Mouse (Mus musculus): ENCODE data around the gene Gja5.
"Not testable (repeated sequence)": the region's sequence is repeated elsewhere in the genome, so short reads cannot be mapped to it uniquely, and the experiment has no call there.

Gja5 gene

DNA sequence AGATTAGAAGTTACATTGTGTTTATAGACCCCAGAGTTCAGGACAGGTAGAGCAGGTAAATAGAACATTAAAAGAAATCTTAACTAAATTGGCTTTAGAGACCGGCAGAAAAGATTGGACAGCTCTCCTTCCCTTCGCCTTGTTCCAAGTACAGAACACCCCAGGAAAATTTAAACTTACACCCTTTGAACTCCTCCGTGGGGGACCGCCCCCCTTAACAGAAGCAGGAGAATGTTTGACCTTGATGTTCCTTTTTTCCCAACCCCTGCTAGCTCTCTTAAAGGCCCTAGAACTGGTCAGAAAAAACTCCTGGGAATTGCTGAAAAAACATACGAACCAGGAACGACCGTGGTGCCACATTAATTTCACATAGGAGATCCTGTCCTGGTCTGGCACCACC, 187.5 kb downstream of the Gja5 start:
- in situ Hi-C loops (cut with MseI, MboI) = loop anchor here in 1 of 2 experiments (5.0 to 25.0 kb wide), 2 partner anchors 95 to 245 kb away; no protein-coding TSS in a partner anchor

DNA sequence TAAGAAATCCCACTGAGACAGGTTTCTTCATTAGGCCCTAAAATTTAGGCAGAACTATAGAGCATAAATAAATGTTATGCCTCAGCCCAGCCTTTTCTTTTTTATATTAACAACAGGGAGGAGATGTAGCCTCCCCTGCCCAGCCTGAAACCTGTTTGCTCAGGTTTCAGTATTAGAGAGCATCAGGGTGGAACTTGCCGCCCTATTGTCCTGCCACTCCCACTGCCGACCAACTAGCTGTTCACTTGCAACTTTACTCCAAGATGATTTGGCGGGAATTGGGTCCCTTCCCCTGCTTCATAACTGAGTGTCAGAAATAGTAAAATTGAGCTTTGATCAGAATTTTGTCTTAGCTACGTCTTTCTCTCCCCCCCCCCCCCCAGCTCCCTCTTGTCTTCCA, 192.2 kb downstream of the Gja5 start:
- in situ Hi-C loops (cut with MseI, MboI) = loop anchor here in 1 of 2 experiments (25.0 kb wide), 1 partner anchor 241 kb away; no protein-coding TSS in a partner anchor

DNA sequence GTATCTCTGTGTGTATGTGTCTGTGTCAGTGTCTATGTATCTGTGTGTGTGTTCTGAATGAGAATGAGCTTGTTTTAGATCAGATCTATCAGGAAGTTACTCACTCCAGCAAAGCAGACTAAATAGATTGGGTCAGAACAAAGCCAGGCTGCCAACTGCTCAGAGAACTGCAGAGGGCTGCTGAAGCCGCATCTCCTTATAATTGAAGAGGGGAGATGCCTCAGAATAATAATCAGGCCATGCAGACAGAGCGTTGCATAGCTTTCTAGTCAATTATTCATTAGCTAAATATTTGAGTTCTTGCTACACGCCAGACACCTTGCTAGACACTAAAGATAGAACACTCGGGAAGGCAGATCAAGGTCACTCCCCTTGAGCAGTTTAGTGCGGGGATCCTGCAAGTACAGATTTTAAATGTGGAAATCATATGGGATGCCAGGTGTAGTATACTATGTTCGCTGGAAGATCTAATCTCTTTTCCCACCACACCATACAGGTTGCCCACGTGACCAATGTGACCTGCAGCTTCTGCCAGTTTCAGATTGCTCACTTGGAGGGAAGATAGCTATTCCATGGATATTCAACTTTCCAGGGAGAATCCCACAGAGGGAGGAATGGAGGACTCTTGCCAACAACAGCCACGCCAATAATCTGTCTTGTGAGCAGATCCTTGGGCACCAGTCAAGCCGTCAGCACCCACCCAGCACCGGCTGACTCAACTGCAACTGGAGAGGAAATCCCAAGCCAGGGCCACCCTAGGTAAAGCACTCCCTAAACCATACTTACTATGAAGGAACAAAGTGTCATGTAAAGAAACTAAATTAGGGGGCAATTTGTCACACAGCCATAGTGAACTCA, 196.5 kb downstream of the Gja5 start:
- in situ Hi-C loops (cut with MseI, MboI) = no loop called here

DNA sequence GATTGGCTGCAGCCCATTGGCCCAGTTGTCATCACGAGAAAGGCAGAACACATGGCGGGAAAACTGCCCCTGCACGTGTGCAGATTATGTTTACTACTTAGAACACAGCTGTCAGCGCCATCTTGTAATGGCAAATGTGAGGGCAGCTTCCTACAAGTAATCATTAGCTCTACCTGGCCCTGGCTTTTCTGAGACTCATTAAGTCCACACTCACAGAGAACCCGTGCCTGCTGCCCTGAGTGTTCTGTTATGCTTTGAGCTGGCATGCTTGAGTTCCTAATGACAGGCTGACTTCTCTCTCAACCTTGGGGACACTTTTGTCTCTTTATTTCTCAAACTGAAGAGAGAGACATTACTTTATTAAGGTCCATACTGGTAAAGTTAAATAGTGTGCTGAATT, 199.5 kb downstream of the Gja5 start:
- in situ Hi-C loops (cut with MseI, MboI) = not testable (repeated sequence)

DNA sequence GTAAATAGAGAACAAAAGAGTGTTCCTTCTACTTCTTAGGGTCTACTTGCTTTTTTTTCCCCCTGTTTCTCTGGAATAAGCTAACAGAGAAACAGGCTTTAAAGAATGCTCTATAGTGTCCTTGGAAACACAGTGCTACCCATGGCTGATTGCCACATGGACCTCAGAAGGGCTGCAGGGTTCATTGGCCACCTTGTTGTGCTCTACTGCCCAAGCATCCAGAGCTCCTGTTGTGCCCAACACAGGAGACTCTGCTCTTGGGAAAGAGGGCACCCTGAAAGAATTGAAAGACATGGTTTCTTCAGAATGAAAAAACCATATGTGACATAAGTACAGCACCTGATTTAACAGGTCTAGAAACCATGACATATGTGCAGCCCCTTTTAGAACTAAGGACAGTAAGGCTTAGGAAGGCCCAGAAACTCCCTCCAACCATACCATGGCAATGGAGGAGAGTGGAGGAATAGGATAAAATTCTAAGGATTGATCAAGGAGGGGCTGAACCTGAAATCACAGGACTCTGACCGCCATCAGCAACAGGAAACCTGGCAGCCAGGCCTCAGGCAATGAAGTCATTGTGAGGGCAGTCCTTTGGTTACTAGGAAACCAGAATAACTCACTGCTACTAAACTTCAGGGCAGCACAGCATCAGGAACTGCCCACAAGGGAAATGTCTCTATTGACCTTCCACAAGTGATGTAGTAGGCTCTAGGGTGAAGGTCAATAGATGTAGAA, 200.4 kb downstream of the Gja5 start:
- in situ Hi-C loops (cut with MseI, MboI) = no loop called here

DNA sequence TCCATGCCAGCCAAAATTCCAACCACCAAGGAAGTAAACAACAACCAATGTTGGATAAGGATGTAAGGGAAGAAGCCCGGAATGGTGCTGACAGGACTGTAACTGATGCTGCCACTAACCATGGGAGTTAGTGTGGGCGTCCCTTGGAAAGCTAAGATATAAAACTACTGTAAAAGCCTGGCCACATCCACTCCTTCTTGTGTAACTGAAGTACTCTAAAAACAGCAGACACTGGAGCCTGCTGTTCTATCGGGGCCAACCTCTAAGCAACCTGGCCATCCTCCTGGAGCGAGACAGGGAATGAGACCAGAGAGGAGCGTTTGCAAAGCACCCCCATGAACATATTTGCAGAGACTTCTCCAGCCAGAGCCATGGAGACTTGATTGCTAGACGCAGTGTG, 213.0 kb downstream of the Gja5 start:
- in situ Hi-C loops (cut with MseI, MboI) = no loop called here

DNA sequence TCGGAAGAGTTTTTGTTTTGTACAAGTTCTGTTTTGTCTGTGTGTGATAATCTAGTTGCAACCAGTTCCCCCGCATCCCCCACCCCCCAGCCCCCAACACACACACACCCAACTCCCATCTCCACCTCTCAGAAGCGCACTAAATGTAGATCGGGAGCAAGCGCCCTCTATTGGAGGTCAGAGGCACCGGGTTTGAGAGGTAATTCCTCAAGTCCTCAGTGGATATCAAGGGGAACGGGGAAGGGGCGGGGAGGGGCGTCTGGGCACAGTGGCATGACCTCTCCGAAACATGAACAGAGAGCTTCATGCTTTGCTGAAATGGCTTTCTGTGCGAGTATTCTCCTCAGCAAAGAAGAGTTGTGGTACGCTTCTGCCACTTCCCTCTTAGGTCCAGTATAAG, 213.8 kb downstream of the Gja5 start:
- in situ Hi-C loops (cut with MseI, MboI) = no loop called here

DNA sequence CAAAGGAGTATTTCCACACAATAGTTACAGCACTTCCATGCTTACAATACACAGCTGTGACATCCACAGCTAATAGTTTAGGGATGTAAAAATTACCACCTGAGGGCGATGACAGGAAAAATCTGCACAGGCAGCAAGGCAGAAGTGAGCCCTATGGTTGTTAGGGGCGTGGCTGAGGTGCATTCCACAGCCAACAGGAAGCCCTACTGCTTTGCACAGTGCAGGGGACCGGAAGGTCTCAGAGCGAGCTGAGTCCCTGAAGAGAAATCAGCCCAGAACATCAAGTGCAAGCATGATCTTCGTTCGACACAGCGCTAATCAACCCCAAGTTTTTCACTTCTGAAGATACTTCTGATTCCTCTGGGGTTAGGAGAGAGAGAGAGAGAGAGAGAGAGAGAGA, 219.7 kb downstream of the Gja5 start:
- in situ Hi-C loops (cut with MseI, MboI) = no loop called here

All from mouse trophoblast stem cell (cell line).